In genomic region chr16:57902498-57902897, GRCm38 (mm10) we compare ENCODE assay signal across 12 mouse cellular contexts.
"Had no signal": no experiment of that assay in that cellular context is flagged by ENCODE, and none has a peak within 500 bp of the region (broad histone marks: within the 10 kb centered on the region; RNA-seq: fewer than 3 reads in every experiment).

No protein-coding gene starts in this region.

- H3K4me3 ChIP-seq: kidney, embryonic 15.5 days; liver, embryonic 13.5 days; megakaryocyte, embryonic 14.5 days; midbrain, embryonic 12.5 days had no signal

- H3K4me2 ChIP-seq: kidney, embryonic 15.5 days; liver, embryonic 13.5 days; midbrain, embryonic 12.5 days had no signal

- H3K9ac ChIP-seq: kidney, embryonic 15.5 days; liver, embryonic 13.5 days; midbrain, embryonic 12.5 days had no signal

- H3K9me3 ChIP-seq: kidney, embryonic 15.5 days; liver, embryonic 13.5 days; megakaryocyte, embryonic 14.5 days; midbrain, embryonic 12.5 days had no signal

- H3K27ac ChIP-seq: kidney, embryonic 15.5 days; liver, embryonic 13.5 days; midbrain, embryonic 12.5 days had no signal

- ATAC-seq: intestine, embryonic 16.5 days; lung, postnatal 0 days had no signal

- H3K36me3 ChIP-seq: kidney, embryonic 15.5 days; liver, embryonic 13.5 days; midbrain, embryonic 12.5 days had no signal

- H3K4me1 ChIP-seq: kidney, embryonic 15.5 days; liver, embryonic 13.5 days; megakaryocyte, embryonic 14.5 days; midbrain, embryonic 12.5 days had no signal

- DNase-seq: kidney, adult 2 months; kidney, postnatal 14 days; liver, embryonic 13.5 days; lung, adult 2 months; lung, postnatal 36 days; right cerebral cortex, postnatal 25 days; thymus, postnatal 4 days had no signal

- H3K27me3 ChIP-seq: kidney, embryonic 15.5 days; liver, embryonic 13.5 days; megakaryocyte, embryonic 14.5 days; midbrain, embryonic 12.5 days had no signal
